ENCODE assay signal across 27 mouse cellular contexts in the genomic region with DNA sequence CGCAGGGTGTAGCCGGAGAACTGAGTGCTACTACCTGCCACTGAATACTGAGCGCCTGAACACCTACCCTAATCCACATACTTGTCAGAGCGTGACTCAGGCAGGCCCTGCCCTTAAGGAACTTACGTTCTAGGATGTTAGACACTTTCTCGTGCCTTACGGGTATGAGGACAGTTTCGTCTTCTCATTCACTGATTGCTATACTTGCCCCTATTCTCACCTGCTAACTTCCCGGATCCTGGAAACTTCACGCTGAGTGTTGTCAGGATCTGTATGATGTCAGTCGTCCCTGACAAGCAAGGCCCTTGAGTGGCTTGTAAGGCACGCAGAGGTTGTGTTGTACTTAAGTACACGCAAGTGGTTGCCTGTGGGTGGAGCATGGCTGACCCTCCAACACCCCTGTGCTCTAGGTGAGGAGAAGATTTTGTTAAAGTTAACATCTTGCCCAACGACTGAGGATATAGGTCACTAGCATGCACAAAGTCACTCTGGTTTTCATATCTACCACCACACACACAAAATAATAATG. TPM values are rescaled to one million over a fixed set of nuclear protein-coding genes. Genes with fewer than 3 reads are reported as not detected.
A peak's percentile ranks its signal among the peaks of the same experiment; 100 is the strongest.
DNase-seq lines count a peak whose midpoint lies in the region; ATAC-seq lines count a peak whose summit lies in the region.
"Had no signal": no experiment of that assay in that cellular context is flagged by ENCODE, and none has a peak within 500 bp of the region (broad histone marks: within the 10 kb centered on the region; RNA-seq: fewer than 3 reads in every experiment).

No protein-coding gene starts in this region.

- no peak overlapping the region for H3K9ac ChIP-seq in heart, embryonic 13.5 days
- H3K9ac ChIP-seq: forebrain, embryonic 12.5 days; forebrain, postnatal 0 days; hindbrain, embryonic 14.5 days; limb, embryonic 13.5 days; lung, embryonic 15.5 days; neural tube, embryonic 15.5 days had no signal

- ATAC-seq in heart, embryonic 13.5 days (ENCODE audit: extremely low read depth, insufficient number of reproducible peaks, low FRiP score, low TSS enrichment) = no peak
- ATAC-seq: forebrain, postnatal 0 days; Patski had no signal

- no peaks in the 10 kb centered on the region for H3K9me3 ChIP-seq in heart, embryonic 13.5 days
- H3K9me3 ChIP-seq: forebrain, embryonic 12.5 days; limb, embryonic 13.5 days; lung, embryonic 15.5 days; neural tube, embryonic 15.5 days had no signal

- H3K4me2 ChIP-seq in heart, embryonic 13.5 days = peak overlapping the region; percentile 24; the same call in 1 of the 2 replicates
- H3K4me2 ChIP-seq: forebrain, embryonic 12.5 days; hindbrain, embryonic 14.5 days; limb, embryonic 13.5 days; liver, embryonic 11.5 days; lung, embryonic 15.5 days; neural tube, embryonic 15.5 days had no signal

- no peak overlapping the region for H3K4me3 ChIP-seq in heart, embryonic 13.5 days
- H3K4me3 ChIP-seq: erythroblast, embryonic 14.5 days; forebrain, embryonic 12.5 days; layer of hippocampus, adult 2 months; limb, embryonic 13.5 days; lung, embryonic 15.5 days; neural tube, embryonic 15.5 days had no signal

- peaks cover 4% of the 10 kb centered on the region; the same call in 1 of the 2 replicates for H3K36me3 ChIP-seq in heart, embryonic 13.5 days
- H3K36me3 ChIP-seq: forebrain, embryonic 12.5 days; limb, embryonic 13.5 days; lung, embryonic 15.5 days; neural tube, embryonic 15.5 days had no signal

- WGBS in heart, embryonic 13.5 days = 58% methylated on average over 14 of the region's 14 CpGs

- 0 out of 2 replicates have a peak overlapping the region, but pooled peaks have one; percentile 12 for H3K27ac ChIP-seq in heart, embryonic 13.5 days (replicated peaks)
- H3K27ac ChIP-seq: forebrain, embryonic 12.5 days; hindbrain, embryonic 14.5 days; layer of hippocampus, adult 2 months; limb, embryonic 13.5 days; lung, embryonic 15.5 days; neural tube, embryonic 15.5 days had no signal

- H3K27me3 ChIP-seq in heart, embryonic 13.5 days (replicated peaks) = peaks cover 8% of the 10 kb centered on the region; the same call in 1 of the 2 replicates
- H3K27me3 ChIP-seq: forebrain, embryonic 12.5 days; limb, embryonic 13.5 days; neural tube, embryonic 15.5 days; Patski had no signal

- peaks cover 55% of the 10 kb centered on the region for H3K4me1 ChIP-seq in heart, embryonic 13.5 days

- peak; percentile 38 for DNase-seq in cerebellum, adult 11-12 months
- DNase-seq in cerebellum, postnatal 14 days = no peak
- DNase-seq in heart, postnatal 4 days = no peak
- peak; percentile 31 for DNase-seq in ES-CJ7 (ENCODE audit: low read depth, low spot score)
- peak; percentile 78 for DNase-seq in fat pad, adult 2 months (ENCODE audit: extremely low read depth, low read depth, low spot score)
- no peak for DNase-seq in natural killer cell, adult 2 months (ENCODE audit: low spot score in 2 of 2)
- DNase-seq: adrenal gland, postnatal 36 days; cerebellum, adult 11 months; cerebellum, postnatal 10 days; forebrain, postnatal 0 days; heart, postnatal 36 days; kidney, adult 18-20 months; kidney, postnatal 36 days; midbrain, embryonic 14.5 days; right cerebral cortex, postnatal 25 days; thymus, adult 2 months; thymus, postnatal 36 days had no signal

RNA-seq across cellular contexts. Expression of a gene that starts 8.9 kb away (rescaled TPM):
- 4.2 and 4.3 TPM in 2 replicates for polyA plus RNA-seq in heart, embryonic 13.5 days (2015; fragmentation: Nextera tagmentation; extraction: Ambion mirVana)
- 10 to 100 TPM; 27.9 to 28.2 TPM for total RNA-seq in heart, postnatal 4 days (2021)

Comparison
In these comparisons a context has a peak if more than half of its experiments do, and no peak if none do; other contexts are left out.
1. DNase-seq: peak in cerebellum, adult 11-12 months (single experiment), ES-CJ7 (single experiment) and fat pad, adult 2 months (single experiment); none in cerebellum, postnatal 14 days (0 of 2), heart, postnatal 4 days (single experiment) and natural killer cell, adult 2 months (0 of 2).